Mouse (Mus musculus): ENCODE measurements around the gene Snx30. TPM values are rescaled to one million over a fixed set of nuclear protein-coding genes. Genes with fewer than 3 reads are reported as not detected.
A peak's percentile ranks its signal among the peaks of the same experiment; 100 is the strongest.

Gene Snx30
- total and polyA plus RNA-seq, 3 experiments, result 1.9 to 5.5 (median 4.7) TPM

GRCm38 (mm10) chr4:59815121-59815810 lies 9.6 kb downstream of the Snx30 start:
- intact Hi-C loops (cut with DNase I), result no loop called here
- Histone ChIP-seq H3K4me1 (ENCODE audit: control insufficient read depth, insufficient read depth, low read length) (peaks cover 20% of the 10 kb centered on the region), H3K36me3 (ENCODE audit: control insufficient read depth, insufficient read depth, low read length) (no peaks in the 10 kb centered on the region), H3K27ac (no peak overlapping the region), H3K4me3 (no peak overlapping the region), H3K9ac (ENCODE audit: low read depth, low read length) (no peak overlapping the region), H3K27me3 (ENCODE audit: control insufficient read depth, insufficient read depth, low read length) (no peaks in the 10 kb centered on the region), H3K79me2 (replicated peaks; ENCODE audit: control insufficient read depth, insufficient read depth, low read length) (no peaks in the 10 kb centered on the region)
- WGBS, result 60% methylated on average over 4 of the region's 4 CpGs
- TF ChIP-seq CTCF (IDR thresholded peaks at IDR 0.05) (no peak), POLR2A (IDR thresholded peaks at IDR 0.05; ENCODE audit: insufficient read depth, low read depth, low read length) (no peak)
- DNase-seq, result peak in 1 of 2 experiments; percentile 23

GRCm38 (mm10) chr4:59816016-59816415 lies 10.4 kb downstream of the Snx30 start:
- no peak for DNase-seq
- peaks cover 20% of the 10 kb centered on the region for H3K4me1 ChIP-seq (ENCODE audit: control insufficient read depth, insufficient read depth, low read length)
- H3K79me2 ChIP-seq (replicated peaks; ENCODE audit: control insufficient read depth, insufficient read depth, low read length), result no peaks in the 10 kb centered on the region
- no peak overlapping the region for H3K27ac ChIP-seq
- WGBS, result 53% methylated on average over 5 of the region's 5 CpGs
- H3K9ac ChIP-seq (ENCODE audit: low read depth, low read length), result no peak overlapping the region
- intact Hi-C loops (cut with DNase I), result no loop called here
- no peaks in the 10 kb centered on the region for H3K36me3 ChIP-seq (ENCODE audit: control insufficient read depth, insufficient read depth, low read length)
- no peak overlapping the region for H3K4me3 ChIP-seq
- H3K27me3 ChIP-seq (ENCODE audit: control insufficient read depth, insufficient read depth, low read length), result no peaks in the 10 kb centered on the region
- TF ChIP-seq EP300 (IDR thresholded peaks at IDR 0.05; ENCODE audit: insufficient read depth, low read depth, low read length) (no peak), CTCF (IDR thresholded peaks at IDR 0.05) (no peak), POLR2A (IDR thresholded peaks at IDR 0.05; ENCODE audit: insufficient read depth, low read depth, low read length) (no peak)

- Histone ChIP-seq H3K27ac (no peak overlapping the region), H3K27me3 (ENCODE audit: control insufficient read depth, insufficient read depth, low read length) (no peaks in the 10 kb centered on the region), H3K79me2 (replicated peaks; ENCODE audit: control insufficient read depth, insufficient read depth, low read length) (no peaks in the 10 kb centered on the region), H3K9ac (ENCODE audit: low read depth, low read length) (no peak overlapping the region), H3K4me3 (no peak overlapping the region), H3K36me3 (ENCODE audit: control insufficient read depth, insufficient read depth, low read length) (no peaks in the 10 kb centered on the region), H3K4me1 (ENCODE audit: control insufficient read depth, insufficient read depth, low read length) (peaks cover 20% of the 10 kb centered on the region)
- DNase-seq, result no peak
- TF ChIP-seq CTCF (IDR thresholded peaks at IDR 0.05) (no peak), EP300 (IDR thresholded peaks at IDR 0.05; ENCODE audit: insufficient read depth, low read depth, low read length) (no peak), POLR2A (IDR thresholded peaks at IDR 0.05; ENCODE audit: insufficient read depth, low read depth, low read length) (no peak)
- WGBS, result 58% methylated on average over 9 of the region's 9 CpGs
- intact Hi-C loops (cut with DNase I), result no loop called here
Observed at GRCm38 (mm10) chr4:59816477-59816876, 10.8 kb downstream of the Snx30 start.

- no peak for DNase-seq
- Histone ChIP-seq H3K27ac (no peak overlapping the region), H3K4me1 (ENCODE audit: control insufficient read depth, insufficient read depth, low read length) (peaks cover 20% of the 10 kb centered on the region), H3K27me3 (ENCODE audit: control insufficient read depth, insufficient read depth, low read length) (no peaks in the 10 kb centered on the region), H3K9ac (ENCODE audit: low read depth, low read length) (no peak overlapping the region), H3K36me3 (ENCODE audit: control insufficient read depth, insufficient read depth, low read length) (no peaks in the 10 kb centered on the region), H3K79me2 (replicated peaks; ENCODE audit: control insufficient read depth, insufficient read depth, low read length) (no peaks in the 10 kb centered on the region), H3K4me3 (no peak overlapping the region)
- 76% methylated on average over 5 of the region's 5 CpGs for WGBS
- intact Hi-C loops (cut with DNase I), result no loop called here
- TF ChIP-seq EP300 (IDR thresholded peaks at IDR 0.05; ENCODE audit: insufficient read depth, low read depth, low read length), result no peak
- no peak for TF ChIP-seq POLR2A (IDR thresholded peaks at IDR 0.05; ENCODE audit: insufficient read depth, low read depth, low read length)
- TF ChIP-seq CTCF (IDR thresholded peaks at IDR 0.05), result no peak
Observed at GRCm38 (mm10) chr4:59817790-59818189, 12.2 kb downstream of the Snx30 start.

GRCm38 (mm10) chr4:59818498-59818897 lies 12.9 kb downstream of the Snx30 start:
- intact Hi-C loops (cut with DNase I), result no loop called here
- H3K9ac ChIP-seq (ENCODE audit: low read depth, low read length), result no peak overlapping the region
- peaks cover 20% of the 10 kb centered on the region for H3K4me1 ChIP-seq (ENCODE audit: control insufficient read depth, insufficient read depth, low read length)
- no peaks in the 10 kb centered on the region for H3K27me3 ChIP-seq (ENCODE audit: control insufficient read depth, insufficient read depth, low read length)
- DNase-seq, result no peak
- H3K27ac ChIP-seq, result no peak overlapping the region
- TF ChIP-seq CTCF (IDR thresholded peaks at IDR 0.05), result no peak
- no peak for TF ChIP-seq EP300 (IDR thresholded peaks at IDR 0.05; ENCODE audit: insufficient read depth, low read depth, low read length)
- TF ChIP-seq POLR2A (IDR thresholded peaks at IDR 0.05; ENCODE audit: insufficient read depth, low read depth, low read length), result no peak
- WGBS, result 86% methylated on average over 10 of the region's 10 CpGs
- H3K4me3 ChIP-seq, result no peak overlapping the region
- no peaks in the 10 kb centered on the region for H3K36me3 ChIP-seq (ENCODE audit: control insufficient read depth, insufficient read depth, low read length)
- H3K79me2 ChIP-seq (replicated peaks; ENCODE audit: control insufficient read depth, insufficient read depth, low read length), result no peaks in the 10 kb centered on the region

GRCm38 (mm10) chr4:59819054-59819472 lies 13.4 kb downstream of the Snx30 start:
- DNase-seq, result no peak
- intact Hi-C loops (cut with DNase I), result no loop called here
- H3K9ac ChIP-seq (ENCODE audit: low read depth, low read length), result no peak overlapping the region
- no peaks in the 10 kb centered on the region for H3K27me3 ChIP-seq (ENCODE audit: control insufficient read depth, insufficient read depth, low read length)
- H3K27ac ChIP-seq, result no peak overlapping the region
- H3K4me1 ChIP-seq (ENCODE audit: control insufficient read depth, insufficient read depth, low read length), result peaks cover 20% of the 10 kb centered on the region
- no peak overlapping the region for H3K4me3 ChIP-seq
- no peaks in the 10 kb centered on the region for H3K79me2 ChIP-seq (replicated peaks; ENCODE audit: control insufficient read depth, insufficient read depth, low read length)
- 60% methylated on average over 7 of the region's 7 CpGs for WGBS
- no peak for TF ChIP-seq POLR2A (IDR thresholded peaks at IDR 0.05; ENCODE audit: insufficient read depth, low read depth, low read length)
- TF ChIP-seq EP300 (IDR thresholded peaks at IDR 0.05; ENCODE audit: insufficient read depth, low read depth, low read length), result no peak
- TF ChIP-seq CTCF (IDR thresholded peaks at IDR 0.05), result no peak
- H3K36me3 ChIP-seq (ENCODE audit: control insufficient read depth, insufficient read depth, low read length), result no peaks in the 10 kb centered on the region
